Mouse (Mus musculus): Measurements from ENCODE around the gene 1600014C10Rik. TPM values are rescaled to one million over a fixed set of nuclear protein-coding genes. Genes with fewer than 3 reads are reported as not detected.

The 1600014C10Rik gene
- polyA plus RNA-seq (2012; rRNA removed), result 8.8 and 27.4 TPM in 2 replicates

- H3K27me3 ChIP-seq (ENCODE audit: control insufficient read depth, insufficient read depth, low read length), result no peaks in the 10 kb centered on the region
- 2% methylated on average over 28 of the region's 28 CpGs for WGBS
- H3K36me3 ChIP-seq (ENCODE audit: control insufficient read depth, insufficient read depth, low read length), result 0 out of 2 replicates have a peak, but pooled peaks cover 1% of the 10 kb centered on the region
- peak within 1 kb of the TSS; percentile 80 for H3K4me3 ChIP-seq (ENCODE audit: low read depth, low read length)
- peaks cover 15% of the 10 kb centered on the region; the same call in 1 of the 2 replicates for H3K4me1 ChIP-seq (ENCODE audit: control insufficient read depth, insufficient read depth, insufficient read length, low read length)
- no peak for TF ChIP-seq CTCF (IDR thresholded peaks at IDR 0.05; ENCODE audit: extremely low read depth, insufficient read length, insufficient replicate concordance, low read depth, low read length)
- no peak; the same call in 1 of the 2 replicates for TF ChIP-seq POLR2A (IDR thresholded peaks at IDR 0.05; ENCODE audit: low read depth, low read length)
- H3K27ac ChIP-seq (ENCODE audit: insufficient read depth, low read depth, low read length), result peak within 1 kb of the TSS; percentile 92
These were observed at the start of gene 1600014C10Rik for GRCm38 (mm10) chr7:38182962-38183687. TSS of gene 1600014C10Rik (plus strand) at chr7:38183217.

GRCm38 (mm10) chr7:38134471-38134870, 48.5 kb upstream of the 1600014C10Rik start:
- Histone ChIP-seq H3K4me3 (ENCODE audit: low read depth, low read length) (no peak overlapping the region), H3K27me3 (ENCODE audit: control insufficient read depth, insufficient read depth, low read length) (no peaks in the 10 kb centered on the region), H3K27ac (ENCODE audit: insufficient read depth, low read depth, low read length) (no peak overlapping the region), H3K4me1 (ENCODE audit: control insufficient read depth, insufficient read depth, insufficient read length, low read length) (no peaks in the 10 kb centered on the region), H3K36me3 (ENCODE audit: control insufficient read depth, insufficient read depth, low read length) (no peaks in the 10 kb centered on the region)
- 82% methylated on average over 5 of the region's 5 CpGs for WGBS
- TF ChIP-seq POLR2A (IDR thresholded peaks at IDR 0.05; ENCODE audit: low read depth, low read length) (no peak), CTCF (IDR thresholded peaks at IDR 0.05; ENCODE audit: extremely low read depth, insufficient read length, insufficient replicate concordance, low read depth, low read length) (no peak)

DNA sequence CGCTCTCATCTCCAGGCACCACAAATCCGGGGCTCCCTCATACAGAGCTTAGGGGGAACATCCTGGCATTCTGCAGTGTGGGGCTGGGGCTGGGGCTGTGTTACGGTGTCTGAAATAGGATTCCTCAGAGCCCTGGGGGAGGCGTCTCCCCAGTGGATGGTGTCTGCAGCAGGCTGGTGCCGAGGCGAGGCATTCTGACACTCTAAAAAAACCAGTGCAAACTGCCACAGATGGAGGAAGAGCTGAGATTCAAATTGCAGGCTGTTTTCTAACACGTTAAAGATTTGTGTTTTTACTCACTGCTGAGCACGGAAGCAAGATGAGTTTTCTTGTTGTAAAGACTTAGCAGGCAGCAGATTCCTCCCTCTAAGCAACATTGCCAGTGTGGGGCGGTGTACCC, 42.7 kb upstream of the 1600014C10Rik start:
- no peaks in the 10 kb centered on the region for H3K27me3 ChIP-seq (ENCODE audit: control insufficient read depth, insufficient read depth, low read length)
- no peak for TF ChIP-seq POLR2A (IDR thresholded peaks at IDR 0.05; ENCODE audit: low read depth, low read length)
- no peak for TF ChIP-seq CTCF (IDR thresholded peaks at IDR 0.05; ENCODE audit: extremely low read depth, insufficient read length, insufficient replicate concordance, low read depth, low read length)
- WGBS, result 50% methylated on average over 9 of the region's 9 CpGs
- no peak overlapping the region for H3K4me3 ChIP-seq (ENCODE audit: low read depth, low read length)
- no peaks in the 10 kb centered on the region for H3K36me3 ChIP-seq (ENCODE audit: control insufficient read depth, insufficient read depth, low read length)
- no peak overlapping the region for H3K27ac ChIP-seq (ENCODE audit: insufficient read depth, low read depth, low read length)
- H3K4me1 ChIP-seq (ENCODE audit: control insufficient read depth, insufficient read depth, insufficient read length, low read length), result no peaks in the 10 kb centered on the region

- H3K27me3 ChIP-seq (ENCODE audit: control insufficient read depth, insufficient read depth, low read length), result no peaks in the 10 kb centered on the region
- H3K27ac ChIP-seq (ENCODE audit: insufficient read depth, low read depth, low read length), result no peak overlapping the region
- no peak overlapping the region for H3K4me3 ChIP-seq (ENCODE audit: low read depth, low read length)
- TF ChIP-seq POLR2A (IDR thresholded peaks at IDR 0.05; ENCODE audit: low read depth, low read length), result no peak
- peak; percentile 94; the same call in 1 of the 2 replicates for TF ChIP-seq CTCF (IDR thresholded peaks at IDR 0.05; ENCODE audit: extremely low read depth, insufficient read length, insufficient replicate concordance, low read depth, low read length)
- 57% methylated on average over 13 of the region's 13 CpGs for WGBS
- H3K4me1 ChIP-seq (ENCODE audit: control insufficient read depth, insufficient read depth, insufficient read length, low read length), result no peaks in the 10 kb centered on the region
- H3K36me3 ChIP-seq (ENCODE audit: control insufficient read depth, insufficient read depth, low read length), result no peaks in the 10 kb centered on the region
These were observed 41.1 kb upstream of the 1600014C10Rik start for GRCm38 (mm10) chr7:38141747-38142545.

- TF ChIP-seq CTCF (IDR thresholded peaks at IDR 0.05; ENCODE audit: extremely low read depth, insufficient read length, insufficient replicate concordance, low read depth, low read length) (peak; percentile 29; the same call in 1 of the 2 replicates), POLR2A (IDR thresholded peaks at IDR 0.05; ENCODE audit: low read depth, low read length) (no peak)
- H3K4me3 ChIP-seq (ENCODE audit: low read depth, low read length), result no peak overlapping the region
- H3K36me3 ChIP-seq (ENCODE audit: control insufficient read depth, insufficient read depth, low read length), result no peaks in the 10 kb centered on the region
- 87% methylated on average over 6 of the region's 6 CpGs for WGBS
- no peak overlapping the region for H3K27ac ChIP-seq (ENCODE audit: insufficient read depth, low read depth, low read length)
- H3K27me3 ChIP-seq (ENCODE audit: control insufficient read depth, insufficient read depth, low read length), result no peaks in the 10 kb centered on the region
- H3K4me1 ChIP-seq (ENCODE audit: control insufficient read depth, insufficient read depth, insufficient read length, low read length), result no peaks in the 10 kb centered on the region
These were observed 35.5 kb upstream of the 1600014C10Rik start for GRCm38 (mm10) chr7:38147477-38147876.

DNA sequence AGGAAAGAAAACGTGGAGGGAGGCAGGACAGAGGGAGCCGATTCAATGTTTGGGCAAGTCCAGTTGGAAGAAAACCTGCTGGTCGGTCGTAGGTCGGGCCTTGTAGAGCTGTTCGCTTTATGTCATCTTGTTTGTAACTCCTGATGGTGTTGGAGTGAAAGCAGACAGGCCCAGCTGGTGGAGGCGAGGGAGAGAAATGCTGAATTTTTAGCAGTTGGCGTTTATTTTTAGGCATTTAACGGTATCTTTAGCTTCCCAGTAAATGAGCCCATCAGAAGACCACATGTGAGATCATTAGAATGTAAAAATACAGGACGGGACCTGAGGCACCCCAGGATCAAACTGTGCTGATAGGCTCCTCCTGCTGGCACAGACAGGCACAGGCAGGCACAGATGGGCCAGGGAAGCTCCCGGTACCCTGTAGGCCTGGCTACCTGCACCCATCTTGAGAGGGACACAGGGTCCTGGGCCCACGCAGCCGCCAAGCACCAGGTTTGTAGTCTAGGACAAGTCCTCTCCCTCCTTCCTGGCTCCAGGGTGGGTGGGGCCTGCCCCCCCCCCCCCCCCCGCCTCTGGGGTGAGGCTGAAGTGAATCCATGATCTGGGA, 31.2 kb upstream of the 1600014C10Rik start:
- TF ChIP-seq CTCF (IDR thresholded peaks at IDR 0.05; ENCODE audit: extremely low read depth, insufficient read length, insufficient replicate concordance, low read depth, low read length) (no peak), POLR2A (IDR thresholded peaks at IDR 0.05; ENCODE audit: low read depth, low read length) (no peak)
- no peak overlapping the region for H3K4me3 ChIP-seq (ENCODE audit: low read depth, low read length)
- 69% methylated on average over 14 of the region's 14 CpGs for WGBS

More for the DNA sequence above, 31.2 kb upstream of the 1600014C10Rik start:
- Histone ChIP-seq H3K27ac (ENCODE audit: insufficient read depth, low read depth, low read length) (no peak overlapping the region), H3K4me1 (ENCODE audit: control insufficient read depth, insufficient read depth, insufficient read length, low read length) (no peaks in the 10 kb centered on the region), H3K27me3 (ENCODE audit: control insufficient read depth, insufficient read depth, low read length) (no peaks in the 10 kb centered on the region), H3K36me3 (ENCODE audit: control insufficient read depth, insufficient read depth, low read length) (no peaks in the 10 kb centered on the region)

Measured in small intestine, adult 2 months (tissue).